Mouse (Mus musculus): ENCODE measurements around the gene Rxra. TPM values are rescaled to one million over a fixed set of nuclear protein-coding genes. Genes with fewer than 3 reads are reported as not detected.

Rxra gene
- polyA plus RNA-seq, 1 experiment, result 17.5 TPM

- Histone ChIP-seq H3K4me1 (ENCODE audit: control insufficient read depth, insufficient read depth, low read length) (peaks cover 22% of the 10 kb centered on the region), H3K27me3 (ENCODE audit: control insufficient read depth, insufficient read depth, low read length) (no peaks in the 10 kb centered on the region), H3K27ac (ENCODE audit: insufficient read depth, low read length) (no peak overlapping the region), H3K4me3 (replicated peaks; ENCODE audit: insufficient read depth, low read depth, low read length) (no peak overlapping the region)
- no peak for TF ChIP-seq CTCF (IDR thresholded peaks at IDR 0.05; ENCODE audit: borderline replicate concordance, insufficient read depth, low read depth, low read length)
- no peak for TF ChIP-seq POLR2A (IDR thresholded peaks at IDR 0.05; ENCODE audit: borderline replicate concordance, insufficient read depth, low read length)
- 80% methylated on average over 14 of the region's 14 CpGs for WGBS
- DNase-seq, result no peak
These were observed 86.9 kb downstream of the Rxra start for GRCm38 (mm10) chr2:27762920-27763780.

- no peak overlapping the region for H3K4me3 ChIP-seq (replicated peaks; ENCODE audit: insufficient read depth, low read depth, low read length)
- no peak overlapping the region for H3K27ac ChIP-seq (ENCODE audit: insufficient read depth, low read length)
- no peaks in the 10 kb centered on the region for H3K27me3 ChIP-seq (ENCODE audit: control insufficient read depth, insufficient read depth, low read length)
- 51% methylated on average over 6 of the region's 6 CpGs for WGBS
- peaks cover 11% of the 10 kb centered on the region for H3K4me1 ChIP-seq (ENCODE audit: control insufficient read depth, insufficient read depth, low read length)
- no peak for DNase-seq
- TF ChIP-seq CTCF (IDR thresholded peaks at IDR 0.05; ENCODE audit: borderline replicate concordance, insufficient read depth, low read depth, low read length), result no peak
- no peak for TF ChIP-seq POLR2A (IDR thresholded peaks at IDR 0.05; ENCODE audit: borderline replicate concordance, insufficient read depth, low read length)
These were observed 88.2 kb downstream of the Rxra start for GRCm38 (mm10) chr2:27764256-27764936.

DNA sequence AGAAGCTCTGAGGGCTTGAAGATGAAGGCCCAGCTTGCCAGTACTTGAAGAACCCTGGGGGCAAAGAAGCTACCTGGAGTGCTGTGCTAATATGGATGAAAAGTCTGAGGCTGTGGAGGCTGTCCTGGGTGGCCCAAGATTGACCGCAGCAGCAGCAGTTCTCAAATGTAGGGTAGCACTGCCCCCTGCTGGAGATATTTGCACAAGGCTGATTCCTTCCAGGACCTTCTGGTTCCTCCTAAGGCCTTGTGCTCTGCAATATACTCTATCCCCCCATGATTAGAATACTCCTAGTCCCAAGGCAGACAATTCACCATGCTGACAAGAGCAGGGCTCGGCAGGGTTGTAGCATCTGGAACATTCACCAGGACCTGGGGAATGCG, 88.7 kb downstream of the Rxra start:
- Histone ChIP-seq H3K4me3 (replicated peaks; ENCODE audit: insufficient read depth, low read depth, low read length) (no peak overlapping the region), H3K27ac (ENCODE audit: insufficient read depth, low read length) (no peak overlapping the region)
- WGBS, result 27% methylated on average over 3 of the region's 3 CpGs

DNA sequence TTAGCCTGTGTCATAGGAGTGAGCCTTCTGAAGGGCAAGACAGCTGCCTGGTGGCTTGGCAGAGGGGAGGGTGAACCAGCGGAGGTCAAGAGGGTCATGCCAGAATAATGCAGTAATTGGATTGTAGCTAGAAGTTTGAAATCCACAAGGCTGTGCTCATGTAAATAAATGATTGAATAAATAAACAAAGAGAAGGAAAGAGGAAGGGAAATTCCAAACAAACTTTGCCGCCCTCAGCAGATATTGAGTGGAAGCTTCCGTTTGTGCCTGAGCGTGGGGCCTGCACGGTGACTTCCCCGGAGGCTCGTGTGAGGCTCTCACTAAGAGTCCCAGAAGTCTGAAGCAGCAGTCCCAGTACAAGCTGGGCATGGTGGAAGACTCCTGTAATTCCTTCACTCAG, 91.5 kb downstream of the Rxra start:
- 88% methylated on average over 7 of the region's 7 CpGs for WGBS

More for the DNA sequence above, 88.7 kb downstream of the Rxra start:
- H3K4me1 ChIP-seq (ENCODE audit: control insufficient read depth, insufficient read depth, low read length), result peaks cover 9% of the 10 kb centered on the region
- H3K27me3 ChIP-seq (ENCODE audit: control insufficient read depth, insufficient read depth, low read length), result no peaks in the 10 kb centered on the region
- peak; percentile 94 for TF ChIP-seq CTCF (IDR thresholded peaks at IDR 0.05; ENCODE audit: borderline replicate concordance, insufficient read depth, low read depth, low read length)
- no peak for TF ChIP-seq POLR2A (IDR thresholded peaks at IDR 0.05; ENCODE audit: borderline replicate concordance, insufficient read depth, low read length)
- peak; percentile 77 to 89 for DNase-seq

GRCm38 (mm10) chr2:27769701-27770100, 93.5 kb downstream of the Rxra start:
- no peak overlapping the region for H3K27ac ChIP-seq (ENCODE audit: insufficient read depth, low read length)
- DNase-seq, result no peak
- no peak overlapping the region for H3K4me3 ChIP-seq (replicated peaks; ENCODE audit: insufficient read depth, low read depth, low read length)
- no peak for TF ChIP-seq CTCF (IDR thresholded peaks at IDR 0.05; ENCODE audit: borderline replicate concordance, insufficient read depth, low read depth, low read length)
- no peak for TF ChIP-seq POLR2A (IDR thresholded peaks at IDR 0.05; ENCODE audit: borderline replicate concordance, insufficient read depth, low read length)
- no peaks in the 10 kb centered on the region for H3K27me3 ChIP-seq (ENCODE audit: control insufficient read depth, insufficient read depth, low read length)
- no peaks in the 10 kb centered on the region for H3K4me1 ChIP-seq (ENCODE audit: control insufficient read depth, insufficient read depth, low read length)
- 42% methylated on average over 5 of the region's 5 CpGs for WGBS

More for the DNA sequence above, 91.5 kb downstream of the Rxra start:
- no peak for DNase-seq
- no peaks in the 10 kb centered on the region for H3K27me3 ChIP-seq (ENCODE audit: control insufficient read depth, insufficient read depth, low read length)
- no peak overlapping the region for H3K4me3 ChIP-seq (replicated peaks; ENCODE audit: insufficient read depth, low read depth, low read length)
- H3K4me1 ChIP-seq (ENCODE audit: control insufficient read depth, insufficient read depth, low read length), result no peaks in the 10 kb centered on the region
- H3K27ac ChIP-seq (ENCODE audit: insufficient read depth, low read length), result no peak overlapping the region
- TF ChIP-seq POLR2A (IDR thresholded peaks at IDR 0.05; ENCODE audit: borderline replicate concordance, insufficient read depth, low read length) (no peak), CTCF (IDR thresholded peaks at IDR 0.05; ENCODE audit: borderline replicate concordance, insufficient read depth, low read depth, low read length) (no peak)

- Histone ChIP-seq H3K27ac (ENCODE audit: insufficient read depth, low read length) (no peak overlapping the region), H3K4me1 (ENCODE audit: control insufficient read depth, insufficient read depth, low read length) (no peaks in the 10 kb centered on the region), H3K27me3 (ENCODE audit: control insufficient read depth, insufficient read depth, low read length) (no peaks in the 10 kb centered on the region), H3K4me3 (replicated peaks; ENCODE audit: insufficient read depth, low read depth, low read length) (no peak overlapping the region)
- WGBS, result 5% methylated on average over 4 of the region's 4 CpGs
- DNase-seq, result peak; percentile 49 to 58
- TF ChIP-seq CTCF (IDR thresholded peaks at IDR 0.05; ENCODE audit: borderline replicate concordance, insufficient read depth, low read depth, low read length) (peak; percentile 88), POLR2A (IDR thresholded peaks at IDR 0.05; ENCODE audit: borderline replicate concordance, insufficient read depth, low read length) (no peak)
These were observed 94.0 kb downstream of the Rxra start for GRCm38 (mm10) chr2:27770205-27770604.

DNA sequence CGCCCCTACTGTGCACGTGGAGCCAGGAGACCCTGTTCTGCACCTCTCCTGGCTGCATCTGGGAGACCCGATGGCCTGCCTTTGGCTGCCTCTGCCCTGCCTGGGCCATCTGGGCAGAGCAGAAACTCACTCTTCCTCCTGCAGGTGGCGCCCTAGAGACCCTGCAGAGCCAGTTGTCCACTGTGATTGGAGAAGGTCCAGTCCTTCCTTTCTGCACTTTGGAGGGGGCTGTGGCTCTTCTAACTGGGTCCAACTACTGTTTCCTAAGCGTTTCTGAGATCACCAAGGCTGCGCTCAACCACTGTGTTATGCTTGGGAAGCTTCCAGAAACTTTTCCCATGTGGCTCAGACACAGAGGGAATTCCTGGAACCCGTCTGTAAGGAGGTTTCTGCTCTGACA, 95.7 kb downstream of the Rxra start:
- WGBS, result 27% methylated on average over 7 of the region's 7 CpGs
- no peak overlapping the region for H3K27ac ChIP-seq (ENCODE audit: insufficient read depth, low read length)
- no peaks in the 10 kb centered on the region for H3K27me3 ChIP-seq (ENCODE audit: control insufficient read depth, insufficient read depth, low read length)
- TF ChIP-seq POLR2A (IDR thresholded peaks at IDR 0.05; ENCODE audit: borderline replicate concordance, insufficient read depth, low read length) (no peak), CTCF (IDR thresholded peaks at IDR 0.05; ENCODE audit: borderline replicate concordance, insufficient read depth, low read depth, low read length) (peak; percentile 75)
- no peak overlapping the region for H3K4me3 ChIP-seq (replicated peaks; ENCODE audit: insufficient read depth, low read depth, low read length)
- DNase-seq, result peak; percentile 53 to 71
- H3K4me1 ChIP-seq (ENCODE audit: control insufficient read depth, insufficient read depth, low read length), result no peaks in the 10 kb centered on the region

Measured in cerebellum, adult 2 months (tissue).